8 mouse cellular contexts compared by ENCODE assay signal in genomic region chr6:28397681-28398203, GRCm38 (mm10). TPM values are rescaled to one million over a fixed set of nuclear protein-coding genes. Genes with fewer than 3 reads are reported as not detected.
DNase-seq lines count a peak whose midpoint lies in the region; ATAC-seq and TF ChIP-seq lines count a peak whose summit lies in the region.

Zfp800 (minus strand) TSS chr6:28398005.

- no peak for TF ChIP-seq EP300 in ES-Bruce4 (IDR thresholded peaks at IDR 0.05; ENCODE audit: insufficient read depth, low read depth, low read length)
- TF ChIP-seq EP300 in heart, postnatal 0 days (IDR thresholded peaks at IDR 0.05; ENCODE audit: low read depth): no peak

- TF ChIP-seq CTCF in ES-Bruce4 (IDR thresholded peaks at IDR 0.05; ENCODE audit: low read depth, low read length): no peak
- no peak for TF ChIP-seq CTCF in heart, postnatal 0 days (IDR thresholded peaks at IDR 0.05; ENCODE audit: low read depth)

- intact Hi-C loops in heart, postnatal 25 days (cut with DNase I): no loop called here

- peak within 1 kb of the TSS; percentile 48 for H3K4me3 ChIP-seq in ES-Bruce4 (ENCODE audit: low read depth, low read length)
- peak within 1 kb of the TSS; percentile 44 for H3K4me3 ChIP-seq in heart, postnatal 0 days (ENCODE audit: low read depth, low read length)
- H3K4me3 ChIP-seq in limb, embryonic 10.5 days: peak within 1 kb of the TSS; percentile 55

- H3K9me3 ChIP-seq in ES-Bruce4 (replicated peaks; ENCODE audit: control insufficient read depth, insufficient read depth, low read length, poor library complexity, severe bottlenecking): no peaks in the 10 kb centered on the region
- H3K9me3 ChIP-seq in heart, postnatal 0 days (replicated peaks; ENCODE audit: control insufficient read depth, low read length): 0 out of 2 replicates have a peak, but pooled peaks cover 6% of the 10 kb centered on the region
- H3K9me3 ChIP-seq in limb, embryonic 10.5 days (replicated peaks): no peaks in the 10 kb centered on the region

- H3K36me3 ChIP-seq in ES-Bruce4 (ENCODE audit: control insufficient read depth, insufficient read depth, low read length, poor library complexity, severe bottlenecking): no peaks in the 10 kb centered on the region
- no peaks in the 10 kb centered on the region for H3K36me3 ChIP-seq in heart, postnatal 0 days (replicated peaks; ENCODE audit: control insufficient read depth, insufficient read depth, low read length)
- no peaks in the 10 kb centered on the region for H3K36me3 ChIP-seq in limb, embryonic 10.5 days

- peak in 1 of 2 experiments; percentile 27 for DNase-seq in heart, adult 18-20 months
- DNase-seq in heart, postnatal 25 days (ENCODE audit: low spot score): no peak
- DNase-seq in embryo, embryonic 10 days (ENCODE audit: low spot score): peak; percentile 65
- DNase-seq in heart, postnatal 0 days (ENCODE audit: low spot score): no peak
- peak; percentile 77 for DNase-seq in limb, embryonic 10.5 days (ENCODE audit: low spot score)
- peak; percentile 74 for DNase-seq in neural tube, embryonic 10.5 days (ENCODE audit: extremely low spot score, low spot score)
- no peak for DNase-seq in ovary, postnatal 14 days (ENCODE audit: low spot score)

- peak within 1 kb of the TSS; percentile 76 for H3K4me2 ChIP-seq in heart, postnatal 0 days (ENCODE audit: low read depth, low read length)

- H3K27ac ChIP-seq in ES-Bruce4 (ENCODE audit: insufficient read depth, low read length): no peak within 1 kb of the TSS
- no peak within 1 kb of the TSS for H3K27ac ChIP-seq in heart, postnatal 0 days (ENCODE audit: low read depth)
- H3K27ac ChIP-seq in limb, embryonic 10.5 days: peak within 1 kb of the TSS; percentile 77

- peak within 1 kb of the TSS; percentile 50 for H3K9ac ChIP-seq in ES-Bruce4 (ENCODE audit: low read depth, poor library complexity, severe bottlenecking)
- H3K9ac ChIP-seq in heart, postnatal 0 days (replicated peaks; ENCODE audit: low read depth, low read length): no peak within 1 kb of the TSS

- no peak for ATAC-seq in heart, postnatal 0 days (ENCODE audit: insufficient read depth, low read depth)

- 2% methylated on average over 33 of the region's 33 CpGs for WGBS in heart, postnatal 0 days
- WGBS in limb, embryonic 10.5 days: under 1% methylated on average over 33 of the region's 33 CpGs

- H3K27me3 ChIP-seq in ES-Bruce4 (ENCODE audit: control insufficient read depth, insufficient read depth, low read length, poor library complexity, severe bottlenecking): peaks cover 12% of the 10 kb centered on the region
- peaks cover 30% of the 10 kb centered on the region for H3K27me3 ChIP-seq in heart, postnatal 0 days (ENCODE audit: control insufficient read depth, insufficient read depth, low read length)
- H3K27me3 ChIP-seq in limb, embryonic 10.5 days (ENCODE audit: low read depth, poor library complexity, severe bottlenecking): peaks cover 54% of the 10 kb centered on the region

- TF ChIP-seq POLR2A in ES-Bruce4 (IDR thresholded peaks at IDR 0.05; ENCODE audit: insufficient read depth, low read length): no peak

- no peaks in the 10 kb centered on the region for H3K4me1 ChIP-seq in ES-Bruce4 (ENCODE audit: control insufficient read depth, insufficient read depth, low read length)
- no peaks in the 10 kb centered on the region for H3K4me1 ChIP-seq in heart, postnatal 0 days (ENCODE audit: control insufficient read depth, insufficient read depth)
- H3K4me1 ChIP-seq in limb, embryonic 10.5 days: peaks cover 11% of the 10 kb centered on the region

RNA-seq across cellular contexts. Expression of gene Zfp800, which starts in this region (rescaled TPM):
- total RNA-seq in heart, adult 18-20 months (2021): 10 to 100 TPM; 10.2 to 14.0 TPM
- 10 to 100 TPM in 1 of 2 experiments, 1 to 10 TPM in 1; 9.7 to 12.2 TPM for total RNA-seq in heart, postnatal 25 days (2021)
- polyA plus RNA-seq in ES-Bruce4 (2011; ENCODE audit: insufficient read depth, insufficient read length, low read depth, missing spikeins): 17.4 and 19.7 TPM in 2 replicates
- total RNA-seq in heart, postnatal 0 days (2014; rRNA removed; ENCODE audit: low replicate concordance): 18.6 and 19.5 TPM in 2 replicates
- polyA plus RNA-seq in heart, postnatal 0 days (2015; fragmentation: Nextera tagmentation; extraction: Ambion mirVana): 11.0 and 12.7 TPM in 2 replicates
- 10.5 and 12.2 TPM in 2 replicates for polyA plus RNA-seq in limb, embryonic 10.5 days (2016; fragmentation: Nextera tagmentation; extraction: Ambion mirVana)

Comparison
In these comparisons a context has a peak if more than half of its experiments do, and no peak if none do; other contexts are left out.
1. DNase-seq: peak in embryo, embryonic 10 days (single experiment), limb, embryonic 10.5 days (single experiment) and neural tube, embryonic 10.5 days (single experiment); none in heart, postnatal 25 days (single experiment), heart, postnatal 0 days (single experiment) and ovary, postnatal 14 days (single experiment).
2. Peak in every context shown above with its lines, with median percentiles within 50 percentile points of each other: H3K4me3 ChIP-seq.